Mouse (Mus musculus) kidney, embryonic 16.5 days (tissue): ENCODE results near the gene Slc25a38. TPM values are rescaled to one million over a fixed set of nuclear protein-coding genes. Genes with fewer than 3 reads are reported as not detected.

ENCODE experiments used
- ATAC-seq: fragments of 200-750 bp; cut with Nextera tagmentation; 2 replicates; pipeline ENCODE4 v1.8.0; 2017; ENCODE audit warnings: moderate TSS enrichment; ENCODE audit not compliant: low FRiP score, low TSS enrichment
- H3K27ac ChIP-seq: fragments of 300-500 bp; sonication (generic); 2 replicates; pipeline ENCODE4 v1.5.1; 2014; ENCODE audit warnings: low read length
- H3K27me3 ChIP-seq: fragments of 300-500 bp; sonication (generic); 2 replicates; pipeline ENCODE4 v1.6.1; 2014; ENCODE audit warnings: low read length, control low read depth, mixed read lengths; ENCODE audit not compliant: insufficient read depth
- H3K36me3 ChIP-seq: fragments of 300-500 bp; sonication (generic); 2 replicates; pipeline ENCODE4 v1.6.1; 2014; ENCODE audit warnings: low read length, control low read depth, mixed read lengths; ENCODE audit not compliant: insufficient read depth
- H3K4me1 ChIP-seq: fragments of 300-500 bp; sonication (generic); 2 replicates; pipeline ENCODE4 v1.6.1; 2014; ENCODE audit warnings: low read length, control low read depth, mixed read lengths; ENCODE audit not compliant: insufficient read depth
- H3K4me2 ChIP-seq: fragments of 300-500 bp; sonication (generic); replicated peaks from 2 replicates; pipeline ENCODE4 v1.6.1; 2014; ENCODE audit warnings: low read depth, low read length
- H3K4me3 ChIP-seq: fragments of 300-500 bp; sonication (generic); 2 replicates; pipeline ENCODE4 v1.5.1; 2014; ENCODE audit warnings: mild to moderate bottlenecking, low read length
- H3K9ac ChIP-seq: fragments of 300-500 bp; sonication (generic); replicated peaks from 2 replicates; pipeline ENCODE4 v1.6.1; 2014; ENCODE audit warnings: low read length
- H3K9me3 ChIP-seq: fragments of 300-500 bp; sonication (generic); 2 replicates; pipeline ENCODE4 v1.6.1; 2016; ENCODE audit warnings: low read length, control low read depth
- WGBS: fragments of 180-500 bp; shearing (Covaris S2); extraction: QIAGEN DNeasy Blood & Tissue Kit; methylation state at CpG from one replicate; pipeline ENCODE4 v1.1.7; 2014; 5-methylcytosine and 5-hydroxymethylcytosine counted together
- polyA plus RNA-seq: library from polyadenylated mRNA; unstranded; fragments of >200 nt; fragmentation: Nextera tagmentation; extraction: Ambion mirVana; gene quantifications from 2 replicates; pipeline ENCODE4 v1.2.1, GENCODE M21; 2015

Gene Slc25a38
- 36.3 and 37.0 TPM in 2 replicates for polyA plus RNA-seq

GRCm38 (mm10) chr9:120110211-120111018, at the start of gene Slc25a38:
TSS of gene Slc25a38 (plus strand) at chr9:120110374.
- Histone ChIP-seq H3K27me3 (no peaks in the 10 kb centered on the region), H3K9me3 (no peaks in the 10 kb centered on the region), H3K9ac (peak within 1 kb of the TSS; percentile 77), H3K4me3 (peak within 1 kb of the TSS; percentile 88), H3K27ac (peak within 1 kb of the TSS; percentile 97), H3K4me1 (peaks cover 6% of the 10 kb centered on the region), H3K36me3 (no peaks in the 10 kb centered on the region), H3K4me2 (peak within 1 kb of the TSS; percentile 73)
- ATAC-seq, result peak; percentile 98
- WGBS, result under 1% methylated on average over 62 of the region's 62 CpGs

DNA sequence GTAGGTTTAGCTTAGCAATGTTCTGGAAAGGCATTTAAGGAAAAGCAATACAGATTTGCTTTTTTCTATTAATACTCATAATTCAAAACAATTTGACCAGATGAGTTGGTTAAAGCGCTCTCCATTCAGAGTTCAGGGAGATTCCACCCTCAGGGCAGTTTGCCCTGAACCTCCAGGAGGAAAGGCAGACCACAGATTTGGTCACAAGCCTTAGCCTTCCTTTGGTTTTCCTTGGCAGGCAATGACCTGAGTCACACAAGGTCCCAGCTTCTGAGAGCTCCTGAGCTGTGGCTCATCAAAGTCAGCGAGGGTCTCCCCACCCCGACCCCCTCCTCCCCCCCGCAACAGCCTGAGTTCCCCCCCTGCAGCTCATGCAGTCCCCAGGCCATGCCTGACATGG, 45.9 kb upstream of the Slc25a38 start:
- no peaks in the 10 kb centered on the region for H3K36me3 ChIP-seq
- ATAC-seq, result no peak

DNA sequence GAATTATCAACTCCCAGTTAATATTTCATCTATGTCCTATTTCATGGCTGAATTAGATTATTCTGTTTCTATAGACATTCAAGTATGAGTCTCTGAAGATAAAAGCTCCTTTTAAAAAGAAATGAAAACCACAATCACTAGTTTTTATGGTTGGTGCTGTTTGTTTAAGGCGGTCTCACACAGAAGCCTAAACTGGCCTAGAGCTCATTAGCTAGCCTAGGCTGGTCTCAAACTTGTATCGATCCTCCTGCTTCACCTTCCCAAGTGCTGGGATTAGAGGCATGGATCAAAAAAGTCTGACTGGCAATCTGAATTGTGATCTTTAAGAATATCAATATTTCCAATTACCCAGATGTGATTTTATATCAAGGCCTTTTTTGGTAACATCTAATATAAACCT, 42.6 kb upstream of the Slc25a38 start:
- no peak overlapping the region for H3K9ac ChIP-seq
- no peaks in the 10 kb centered on the region for H3K27me3 ChIP-seq
- no peak overlapping the region for H3K27ac ChIP-seq
- H3K36me3 ChIP-seq, result no peaks in the 10 kb centered on the region
- no peaks in the 10 kb centered on the region for H3K9me3 ChIP-seq
- WGBS, result 78% methylated on average over 2 of the region's 2 CpGs
- no peak for ATAC-seq
- no peak overlapping the region for H3K4me3 ChIP-seq
- no peaks in the 10 kb centered on the region for H3K4me1 ChIP-seq
- H3K4me2 ChIP-seq, result no peak overlapping the region

More for the DNA sequence above, 45.9 kb upstream of the Slc25a38 start:
- no peak overlapping the region for H3K4me2 ChIP-seq
- H3K27me3 ChIP-seq, result no peaks in the 10 kb centered on the region
- no peak overlapping the region for H3K9ac ChIP-seq
- no peaks in the 10 kb centered on the region for H3K9me3 ChIP-seq
- H3K27ac ChIP-seq, result no peak overlapping the region
- WGBS, result 65% methylated on average over 4 of the region's 4 CpGs
- H3K4me3 ChIP-seq, result no peak overlapping the region
- H3K4me1 ChIP-seq, result no peaks in the 10 kb centered on the region

- 0 out of 2 replicates have a peak, but pooled peaks cover 3% of the 10 kb centered on the region for H3K4me1 ChIP-seq
- no peak overlapping the region for H3K4me3 ChIP-seq
- no peaks in the 10 kb centered on the region for H3K27me3 ChIP-seq
- 62% methylated on average over 10 of the region's 10 CpGs for WGBS
- no peak for ATAC-seq
- no peaks in the 10 kb centered on the region for H3K9me3 ChIP-seq
- H3K9ac ChIP-seq, result no peak overlapping the region
- no peaks in the 10 kb centered on the region for H3K36me3 ChIP-seq
- no peak overlapping the region for H3K27ac ChIP-seq
- H3K4me2 ChIP-seq, result no peak overlapping the region
These were observed 42.1 kb upstream of the Slc25a38 start for GRCm38 (mm10) chr9:120068047-120068446.

GRCm38 (mm10) chr9:120069779-120070178, 40.4 kb upstream of the Slc25a38 start, which contains the start of gene Cx3cr1:
TSS of gene Cx3cr1 (minus strand) at chr9:120069879.
- Histone ChIP-seq H3K9ac (no peak within 1 kb of the TSS), H3K36me3 (no peaks in the 10 kb centered on the region), H3K4me3 (no peak within 1 kb of the TSS), H3K27me3 (no peaks in the 10 kb centered on the region), H3K4me1 (0 out of 2 replicates have a peak, but pooled peaks cover 4% of the 10 kb centered on the region), H3K4me2 (no peak within 1 kb of the TSS), H3K9me3 (no peaks in the 10 kb centered on the region), H3K27ac (no peak within 1 kb of the TSS)
- 88% methylated on average over 11 of the region's 11 CpGs for WGBS
- ATAC-seq, result no peak

DNA sequence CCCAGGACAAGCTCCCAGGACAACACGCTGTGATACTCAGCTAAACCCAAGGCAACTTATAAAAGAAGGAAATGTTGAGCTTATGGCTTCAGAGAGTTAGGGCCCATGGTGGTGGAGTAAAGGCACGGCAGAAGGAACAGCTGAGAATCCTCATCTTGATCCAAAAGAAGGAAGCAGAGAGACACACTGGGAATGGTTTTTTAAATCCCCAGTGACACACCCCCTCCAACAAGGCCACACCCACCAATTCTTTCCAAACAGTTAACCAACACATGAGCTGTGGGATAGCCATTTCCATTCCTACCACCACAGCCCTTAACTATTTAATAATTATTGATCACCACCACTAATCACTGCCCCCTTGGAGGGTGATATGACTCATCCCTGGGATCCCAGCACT, 38.9 kb upstream of the Slc25a38 start:
- no peaks in the 10 kb centered on the region for H3K36me3 ChIP-seq
- no peaks in the 10 kb centered on the region for H3K9me3 ChIP-seq
- no peak overlapping the region for H3K4me2 ChIP-seq
- 0 out of 2 replicates have a peak, but pooled peaks cover 4% of the 10 kb centered on the region for H3K4me1 ChIP-seq
- no peak for ATAC-seq
- H3K9ac ChIP-seq, result no peak overlapping the region
- H3K4me3 ChIP-seq, result no peak overlapping the region
- H3K27ac ChIP-seq, result no peak overlapping the region
- WGBS, result 73% methylated on average over 2 of the region's 2 CpGs
- no peaks in the 10 kb centered on the region for H3K27me3 ChIP-seq

GRCm38 (mm10) chr9:120073169-120073568, 37.0 kb upstream of the Slc25a38 start:
- Histone ChIP-seq H3K9ac (no peak overlapping the region), H3K27ac (no peak overlapping the region), H3K4me1 (0 out of 2 replicates have a peak, but pooled peaks cover 4% of the 10 kb centered on the region), H3K27me3 (no peaks in the 10 kb centered on the region), H3K4me2 (no peak overlapping the region), H3K4me3 (no peak overlapping the region), H3K36me3 (no peaks in the 10 kb centered on the region), H3K9me3 (no peaks in the 10 kb centered on the region)
- peak; percentile 51; the same call in 1 of the 2 replicates for ATAC-seq
- WGBS, result 14% methylated on average over 3 of the region's 3 CpGs

DNA sequence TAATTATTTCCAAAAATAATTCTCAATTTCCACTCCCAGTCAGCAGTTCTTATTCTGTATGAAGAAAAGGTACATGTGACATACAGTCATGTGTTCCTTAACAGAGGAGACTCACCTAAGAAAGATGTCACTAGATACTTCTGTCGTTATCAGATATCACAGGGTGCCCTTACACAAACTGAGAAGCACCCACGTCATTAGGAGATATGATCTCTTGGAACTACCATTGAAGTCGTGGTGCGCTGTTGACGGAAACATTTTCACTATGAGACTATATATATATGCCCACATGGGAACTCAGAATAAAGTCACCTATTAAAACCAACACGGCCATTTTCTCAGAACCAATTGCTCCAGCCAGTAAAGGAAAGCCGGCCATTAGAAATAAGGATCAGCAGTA, 35.7 kb upstream of the Slc25a38 start:
- no peak overlapping the region for H3K4me2 ChIP-seq
- H3K27me3 ChIP-seq, result no peaks in the 10 kb centered on the region
- H3K27ac ChIP-seq, result no peak overlapping the region
- ATAC-seq, result no peak
- no peak overlapping the region for H3K9ac ChIP-seq
- no peak overlapping the region for H3K4me3 ChIP-seq
- no peaks in the 10 kb centered on the region for H3K9me3 ChIP-seq
- 0 out of 2 replicates have a peak, but pooled peaks cover 4% of the 10 kb centered on the region for H3K4me1 ChIP-seq
- WGBS, result 85% methylated on average over 7 of the region's 7 CpGs
- no peaks in the 10 kb centered on the region for H3K36me3 ChIP-seq

GRCm38 (mm10) chr9:120078241-120078640, 31.9 kb upstream of the Slc25a38 start:
- H3K9ac ChIP-seq, result no peak overlapping the region
- H3K4me1 ChIP-seq, result no peaks in the 10 kb centered on the region
- no peak overlapping the region for H3K4me3 ChIP-seq
- WGBS, result 89% methylated on average over 3 of the region's 3 CpGs
- no peak overlapping the region for H3K27ac ChIP-seq
- H3K9me3 ChIP-seq, result no peaks in the 10 kb centered on the region
- H3K36me3 ChIP-seq, result no peaks in the 10 kb centered on the region
- H3K4me2 ChIP-seq, result no peak overlapping the region
- no peaks in the 10 kb centered on the region for H3K27me3 ChIP-seq
- ATAC-seq, result no peak

- 70% methylated on average over 7 of the region's 7 CpGs for WGBS
- H3K36me3 ChIP-seq, result no peaks in the 10 kb centered on the region
These were observed 30.3 kb upstream of the Slc25a38 start for GRCm38 (mm10) chr9:120079901-120080300.

More at GRCm38 (mm10) chr9:120079901-120080300, 30.3 kb upstream of the Slc25a38 start:
- Histone ChIP-seq H3K9me3 (no peaks in the 10 kb centered on the region), H3K27ac (no peak overlapping the region), H3K9ac (no peak overlapping the region), H3K27me3 (no peaks in the 10 kb centered on the region), H3K4me1 (no peaks in the 10 kb centered on the region), H3K4me3 (no peak overlapping the region), H3K4me2 (no peak overlapping the region)
- ATAC-seq, result no peak
